Mouse (Mus musculus) thymus, adult 2 months (tissue): ENCODE data around the gene Aass.
"Not testable (repeated sequence)": the region's sequence is repeated elsewhere in the genome, so short reads cannot be mapped to it uniquely, and the experiment has no call there.

Experiments used
- CTCF ChIP-seq: fragments of 200-500 bp; IDR thresholded peaks from 2 replicates; pipeline ENCODE4 v1.5.1; 2012; ENCODE audit warnings: mild to moderate bottlenecking, control low read depth, low read length, moderate library complexity, borderline replicate concordance; ENCODE audit not compliant: control insufficient read depth, poor library complexity, insufficient read depth; ENCODE audit errors: extremely low read depth
- POLR2A ChIP-seq: fragments of 200-500 bp; IDR thresholded peaks from 2 replicates; pipeline ENCODE4 v1.6.1; 2012; ENCODE audit warnings: mild to moderate bottlenecking, low read length, control low read depth, moderate library complexity; ENCODE audit not compliant: control insufficient read depth, poor library complexity, insufficient read depth; ENCODE audit errors: extremely low read depth

DNA sequence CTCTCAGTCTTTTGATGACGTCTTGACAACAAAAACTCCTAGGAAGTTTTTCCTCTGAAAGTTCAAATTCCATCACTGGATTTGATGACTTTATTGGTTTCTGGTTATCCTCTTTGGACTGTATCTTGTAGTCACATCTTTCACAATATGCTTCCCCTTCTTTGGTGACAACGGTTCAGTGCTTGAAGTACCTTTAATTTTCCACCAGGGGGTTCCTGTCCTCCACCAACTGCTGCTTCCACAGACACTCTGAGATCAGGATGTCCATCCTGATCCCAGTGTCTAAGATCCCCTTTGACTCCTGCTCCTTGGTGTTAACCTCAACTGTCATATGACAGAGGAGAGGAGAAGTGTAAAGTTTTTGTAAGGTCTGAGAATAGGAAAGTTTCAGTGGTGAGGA lies 31.0 kb upstream of the Aass start:
- TF ChIP-seq CTCF, POLR2A: not testable (repeated sequence)
